Mouse (Mus musculus) CH12.LX (cell line): ENCODE measurements around the gene Hfe2. TPM values are rescaled to one million over a fixed set of nuclear protein-coding genes. Genes with fewer than 3 reads are reported as not detected.

Experiments used
- DNase-seq: peaks from one replicate; pipeline ENCODE4 v3.0.0-alpha.2; 2013; ENCODE audit errors: extremely low read depth
- H3K27ac ChIP-seq: 2 replicates; pipeline ENCODE4 v1.5.1; 2012; ENCODE audit warnings: low read depth, mild to moderate bottlenecking, control low read depth, moderate library complexity; ENCODE audit not compliant: insufficient read depth
- H3K27me3 ChIP-seq: replicated peaks from 2 replicates; pipeline ENCODE3; 2012; ENCODE audit warnings: inconsistent platforms
- H3K36me3 ChIP-seq, 2 experiments: replicated peaks in 1 of 2; 2 replicates each; pipeline versions ENCODE3 to v1.6.1; 2012; ENCODE audit warnings: inconsistent platforms in 1 of 2, low read length in 1 of 2, mild to moderate bottlenecking in 1 of 2, mixed read lengths in 1 of 2, moderate library complexity in 1 of 2; ENCODE audit not compliant: control insufficient read depth in 1 of 2, insufficient read depth in 1 of 2
- H3K4me1 ChIP-seq, 2 experiments: 2 replicates each; pipeline ENCODE4 v1.6.1; 2012; ENCODE audit warnings: inconsistent platforms in 1 of 2, moderate library complexity in 1 of 2; ENCODE audit not compliant: insufficient read depth in 2 of 2, control insufficient read depth in 1 of 2
- H3K4me2 ChIP-seq: 2 replicates; pipeline ENCODE4 v1.6.1; 2012; ENCODE audit warnings: low read depth, mild to moderate bottlenecking, control low read depth; ENCODE audit not compliant: poor library complexity, insufficient read depth, severe bottlenecking
- H3K4me3 ChIP-seq, 3 experiments: fragments of 150-350 bp in 1 of 3; sonication (generic) in 1 of 3; replicated peaks in 1 of 3; 2 replicates each; pipeline versions ENCODE3 to v1.5.1; 2011 to 2012; ENCODE audit warnings: low read depth in 2 of 3, low read length in 2 of 3, mild to moderate bottlenecking in 2 of 3, moderate library complexity in 2 of 3, control low read depth in 1 of 3, improper control_type of control experiment in 1 of 3, inconsistent platforms in 1 of 3, mixed read lengths in 1 of 3; ENCODE audit not compliant: poor library complexity in 1 of 3
- H3K79me2 ChIP-seq: replicated peaks from 2 replicates; pipeline ENCODE4 v1.6.1; 2012; ENCODE audit warnings: mild to moderate bottlenecking, moderate library complexity; ENCODE audit not compliant: control insufficient read depth, poor library complexity, insufficient read depth, severe bottlenecking; ENCODE audit errors: extremely low read depth
- H3K9ac ChIP-seq: 2 replicates; pipeline ENCODE4 v1.6.1; 2012; ENCODE audit warnings: low read depth, mild to moderate bottlenecking, control low read depth, moderate library complexity; ENCODE audit not compliant: insufficient read depth
- H3K9me3 ChIP-seq: replicated peaks from 2 replicates; pipeline ENCODE3; 2012; ENCODE audit warnings: low read length, inconsistent platforms, mixed read lengths
- BHLHE40 ChIP-seq: IDR thresholded peaks from 2 replicates; pipeline ENCODE4 v1.6.1; 2011; ENCODE audit warnings: mild to moderate bottlenecking, low read depth, low read length, improper control_type of control experiment
- CHD1 ChIP-seq: IDR thresholded peaks from 2 replicates; pipeline ENCODE4 v1.6.1; 2012; ENCODE audit warnings: low read depth, low read length, improper control_type of control experiment, inconsistent platforms
- IRF4 ChIP-seq: IDR thresholded peaks from 2 replicates; pipeline ENCODE4 v1.6.1; 2014; ENCODE audit warnings: low read depth, mild to moderate bottlenecking, inconsistent platforms, low read length, improper control_type of control experiment
- JUND ChIP-seq: conservative IDR thresholded peaks from 2 replicates; pipeline ENCODE4 v1.6.1; 2011; ENCODE audit warnings: low read depth, low read length, improper control_type of control experiment
- MAX ChIP-seq: IDR thresholded peaks from 2 replicates; pipeline ENCODE4 v1.6.1; 2011; ENCODE audit warnings: low read length, improper control_type of control experiment
- MYC ChIP-seq: IDR thresholded peaks from 2 replicates; pipeline ENCODE4 v1.6.1; 2011; ENCODE audit warnings: low read depth, mild to moderate bottlenecking, improper control_type of control experiment, low read length
- NRF1 ChIP-seq: IDR thresholded peaks from 2 replicates; pipeline ENCODE4 v1.6.1; 2014; ENCODE audit warnings: low read depth, mild to moderate bottlenecking, inconsistent platforms, low read length, improper control_type of control experiment, moderate library complexity
- POLR2A ChIP-seq: IDR thresholded peaks from 2 replicates; pipeline ENCODE4 v1.6.1; 2011; ENCODE audit warnings: low read depth, mild to moderate bottlenecking, improper control_type of control experiment, low read length
- RCOR1 ChIP-seq: conservative IDR thresholded peaks from 2 replicates; pipeline ENCODE4 v1.6.1; 2012; ENCODE audit warnings: low read depth, mild to moderate bottlenecking, inconsistent platforms, low read length, improper control_type of control experiment
- SIN3A ChIP-seq: IDR thresholded peaks from 2 replicates; pipeline ENCODE4 v1.6.1; 2012; ENCODE audit warnings: low read length, improper control_type of control experiment, inconsistent platforms
- SMC3 ChIP-seq: IDR thresholded peaks from 2 replicates; pipeline ENCODE4 v1.6.1; 2011; ENCODE audit warnings: low read depth, low read length, improper control_type of control experiment
- TBP ChIP-seq: conservative IDR thresholded peaks from 2 replicates; pipeline ENCODE4 v1.6.1; 2011; ENCODE audit warnings: low read depth, low read length, improper control_type of control experiment
- USF2 ChIP-seq: conservative IDR thresholded peaks from 2 replicates; pipeline ENCODE4 v1.6.1; 2011; ENCODE audit warnings: low read depth, low read length, improper control_type of control experiment
- ZC3H11A ChIP-seq: IDR thresholded peaks from 2 replicates; pipeline ENCODE4 v1.6.1; 2012; ENCODE audit warnings: low read depth, mild to moderate bottlenecking, inconsistent platforms, low read length, improper control_type of control experiment
- ZMIZ1 ChIP-seq: IDR thresholded peaks from 2 replicates; pipeline ENCODE4 v1.6.1; 2012; ENCODE audit warnings: low read depth, mild to moderate bottlenecking, inconsistent platforms, low read length, improper control_type of control experiment
- dilution Hi-C: fragments of 300-500 bp; cut with MboI; formaldehyde crosslinking; loops from 2 replicates; pipeline ENCODE4 v1.14.3; 2020; ENCODE audit warnings: low sequenced_read_pairs; ENCODE audit not compliant: extremely low pct_unique_long_range_greater_than_20kb, extremely low pct_ligation_motif_present
- in situ Hi-C: fragments of 300-500 bp; cut with MboI; formaldehyde crosslinking; loops from 3 replicates; pipeline ENCODE4 v1.14.3; 2019; ENCODE audit warnings: low sequenced_read_pairs, low pct_ligation_motif_present, low pct_unique_long_range_greater_than_20kb, mixed read lengths
- polyA plus RNA-seq: library from polyadenylated mRNA; unstranded; fragments of >175 nt; gene quantifications from 2 replicates; pipeline ENCODE4 v1.2.1, GENCODE M21; 2012; ENCODE audit warnings: low read depth; ENCODE audit not compliant: insufficient read length
- total RNA-seq, 2 experiments: library from RNA; depleted of rRNA; stranded (reverse); fragments of 300-350 nt in 1 of 2; fragments of >200 nt in 1 of 2; gene quantifications; 2 replicates each; pipeline ENCODE4 v1.2.3; 2012 to 2014

The Hfe2 gene
- total and polyA plus RNA-seq, 3 experiments, result not detected

DNA sequence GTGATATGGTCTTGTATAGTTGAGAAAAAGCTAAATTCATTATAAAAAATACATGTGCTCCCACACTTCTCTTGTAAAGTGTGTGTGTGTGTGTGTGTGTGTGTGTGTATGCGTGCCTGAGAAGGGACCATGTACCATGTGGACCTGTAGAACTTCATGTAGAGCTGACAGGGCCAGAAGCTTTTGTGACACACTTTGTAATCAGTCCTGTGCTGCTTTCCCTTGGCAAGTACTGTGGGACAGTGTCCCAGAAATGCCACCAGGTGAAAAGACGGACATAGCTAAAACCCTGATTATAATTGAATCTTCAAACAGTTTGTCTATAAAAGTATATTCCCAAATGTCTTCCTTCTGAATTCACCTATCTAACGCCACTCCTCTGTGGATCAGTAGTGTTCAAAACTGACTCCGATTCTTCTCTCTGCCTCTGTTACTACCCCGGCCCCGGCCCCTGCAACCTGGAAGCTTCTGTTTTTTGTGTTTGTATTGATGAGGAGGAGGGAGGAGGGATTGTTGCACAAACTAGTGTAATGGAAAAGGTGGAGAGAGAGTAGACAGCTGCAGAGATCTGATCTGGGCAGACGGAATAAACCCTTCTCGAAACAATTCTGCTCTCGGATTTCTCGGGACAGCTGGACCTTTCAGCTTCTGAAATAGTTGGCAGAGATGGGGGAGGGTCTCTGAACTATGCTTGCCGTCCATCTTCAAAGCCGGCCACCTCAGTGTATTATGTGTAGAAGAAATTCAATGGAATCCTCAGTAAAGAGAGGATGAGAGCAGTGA is 753 bp upstream of the Hfe2 start:
- no peaks in the 10 kb centered on the region for H3K79me2 ChIP-seq
- H3K9ac ChIP-seq, result no peak overlapping the region
- H3K4me1 ChIP-seq, result peaks cover 0 to 20% of the 10 kb centered on the region in 2 experiments; a peak in 2 of 4 replicates
- peaks cover 33% of the 10 kb centered on the region for H3K27me3 ChIP-seq
- no peak for DNase-seq
- no peak overlapping the region for H3K4me3 ChIP-seq
- TF ChIP-seq JUND (no peak), MAX (no peak), CHD1 (no peak), ZC3H11A (no peak), MYC (no peak), USF2 (no peak), POLR2A (no peak)
- peaks cover 4% of the 10 kb centered on the region for H3K9me3 ChIP-seq
- no peak overlapping the region for H3K27ac ChIP-seq
- no peaks in the 10 kb centered on the region for H3K36me3 ChIP-seq
- dilution Hi-C loops (no loop called here), in situ Hi-C loops (no loop called here)
- no peak overlapping the region for H3K4me2 ChIP-seq

- Histone ChIP-seq H3K4me3 (no peak overlapping the region), H3K36me3 (no peaks in the 10 kb centered on the region), H3K79me2 (no peaks in the 10 kb centered on the region), H3K4me1 (peaks cover 0 to 20% of the 10 kb centered on the region in 2 experiments; a peak in 2 of 4 replicates), H3K9ac (no peak overlapping the region), H3K4me2 (no peak overlapping the region), H3K9me3 (peaks cover 4% of the 10 kb centered on the region), H3K27ac (no peak overlapping the region), H3K27me3 (peaks cover 43% of the 10 kb centered on the region)
- dilution Hi-C loops, result no loop called here
- in situ Hi-C loops, result loop anchor here (25.0 kb wide), 1 partner anchor 239 kb away; the partner anchor contains the start of gene Fcgr1
- no peak for TF ChIP-seq NRF1
- TF ChIP-seq RCOR1, result no peak
- no peak for TF ChIP-seq TBP
- TF ChIP-seq SIN3A, result no peak
- TF ChIP-seq IRF4, result no peak
- no peak for TF ChIP-seq SMC3
- TF ChIP-seq POLR2A, result no peak
- TF ChIP-seq ZMIZ1, result no peak
- TF ChIP-seq BHLHE40, result no peak
- no peak for DNase-seq
Measured at GRCm38 (mm10) chr3:96526013-96526762, 1.2 kb downstream of the Hfe2 start.
